Mouse (Mus musculus): Measurements from ENCODE around the gene Cntnap4.

DNA sequence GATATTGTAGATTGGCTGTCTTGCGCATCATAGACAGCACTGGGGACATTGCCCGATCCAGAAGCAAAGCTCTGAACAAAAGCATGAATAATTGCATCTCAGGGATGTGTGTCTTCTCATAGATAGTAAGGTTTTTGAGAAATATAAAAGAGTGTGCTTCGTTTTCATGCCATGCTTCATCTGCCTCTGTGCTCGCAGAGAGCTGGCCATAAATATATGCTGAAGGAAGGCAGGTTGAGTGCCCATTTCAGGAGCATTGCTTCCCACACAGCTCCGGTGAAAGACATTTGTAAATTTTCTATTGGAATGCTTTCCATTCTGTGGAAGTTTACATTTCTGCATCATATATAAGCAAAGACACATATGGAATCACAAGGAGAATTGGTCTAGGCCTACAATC, 177.5 kb downstream of the Cntnap4 start:
- TF ChIP-seq POLR2A (IDR thresholded peaks at IDR 0.05; ENCODE audit: control insufficient read depth in 1 of 2, insufficient read depth in 1 of 2, low read depth in 1 of 2, low read length in 2 of 2, poor library complexity in 1 of 2) (no peak), GATA1 (IDR thresholded peaks at IDR 0.05; ENCODE audit: low read depth, low read length) (no peak), EP300 (IDR thresholded peaks at IDR 0.05; ENCODE audit: low read depth in 1 of 2, low read length in 2 of 2) (no peak), CTCF (IDR thresholded peaks at IDR 0.05 in 2 of 3, conservative IDR thresholded peaks at IDR 0.05 in 1 of 3; ENCODE audit: control insufficient read depth in 1 of 3, insufficient read depth in 1 of 3, low read depth in 2 of 3, low read length in 3 of 3, poor library complexity in 1 of 3, severe bottlenecking in 1 of 3) (no peak), MAFK (IDR thresholded peaks at IDR 0.05; ENCODE audit: borderline replicate concordance, low read depth, low read length) (no peak), NRF1 (IDR thresholded peaks at IDR 0.05; ENCODE audit: insufficient read depth, low read depth, low read length, poor library complexity, severe bottlenecking) (no peak), MXI1 (IDR thresholded peaks at IDR 0.05; ENCODE audit: low read depth, low read length) (no peak), POLR2AphosphoS2 (IDR thresholded peaks at IDR 0.05; ENCODE audit: low read length) (no peak), NELFE (IDR thresholded peaks at IDR 0.05; ENCODE audit: low read depth, low read length) (no peak), ZMIZ1 (IDR thresholded peaks at IDR 0.05; ENCODE audit: low read depth, low read length) (no peak), POLR2AphosphoS5 (IDR thresholded peaks at IDR 0.05; ENCODE audit: borderline replicate concordance, low read depth, low read length) (no peak), SIN3A (IDR thresholded peaks at IDR 0.05; ENCODE audit: low read length) (no peak), JUND (IDR thresholded peaks at IDR 0.05; ENCODE audit: low read depth, low read length) (no peak)
